Mouse (Mus musculus) cerebellum, adult 2 months (tissue): ENCODE measurements around the gene Spty2d1.

ENCODE experiments used
- CTCF ChIP-seq: fragments of 200-500 bp; IDR thresholded peaks from 2 replicates; pipeline ENCODE4 v1.5.1; 2011; ENCODE audit warnings: low read depth, mild to moderate bottlenecking, control low read depth, low read length, moderate library complexity, borderline replicate concordance; ENCODE audit not compliant: insufficient read depth
- POLR2A ChIP-seq: fragments of 200-500 bp; IDR thresholded peaks from 2 replicates; pipeline ENCODE4 v1.6.1; 2011; ENCODE audit warnings: low read length, control low read depth, borderline replicate concordance; ENCODE audit not compliant: insufficient read depth

- no peak for TF ChIP-seq CTCF
- TF ChIP-seq POLR2A: no peak
Measured at GRCm38 (mm10) chr7:47014564-47015389, 6.6 kb upstream of the Spty2d1 start.
